20 mouse cellular contexts compared by ENCODE assay signal in genomic region chr3:52999016-52999744, GRCm38 (mm10). TPM values are rescaled to one million over a fixed set of nuclear protein-coding genes. Genes with fewer than 3 reads are reported as not detected.
DNase-seq lines count a peak whose midpoint lies in the region; ATAC-seq and TF ChIP-seq lines count a peak whose summit lies in the region.
"Had no signal": no experiment of that assay in that cellular context is flagged by ENCODE, and none has a peak within 500 bp of the region (broad histone marks: within the 10 kb centered on the region; RNA-seq: fewer than 3 reads in every experiment).

No protein-coding gene starts in this region.

- no peak for TF ChIP-seq CTCF in liver, adult 2 months (IDR thresholded peaks at IDR 0.05; ENCODE audit: low read depth, low read length)

- H3K9me3 ChIP-seq in liver, embryonic 11.5 days (ENCODE audit: control insufficient read depth, low read length), result no peaks in the 10 kb centered on the region
- H3K9me3 ChIP-seq in intestine, embryonic 16.5 days (ENCODE audit: control insufficient read depth, low read length), result no peaks in the 10 kb centered on the region
- H3K9me3 ChIP-seq: embryonic facial prominence, embryonic 10.5 days; limb, embryonic 12.5 days had no signal

- no peak overlapping the region for H3K4me3 ChIP-seq in liver, adult 2 months (ENCODE audit: insufficient read depth, low read depth, low read length)
- H3K4me3 ChIP-seq in liver, embryonic 11.5 days (ENCODE audit: low read depth, low read length), result no peak overlapping the region
- H3K4me3 ChIP-seq in intestine, embryonic 16.5 days (ENCODE audit: low read length), result no peak overlapping the region
- H3K4me3 ChIP-seq: embryonic facial prominence, embryonic 10.5 days; limb, embryonic 12.5 days had no signal

- H3K27me3 ChIP-seq in liver, adult 2 months (ENCODE audit: control insufficient read depth, insufficient read depth, low read length), result no peaks in the 10 kb centered on the region
- no peaks in the 10 kb centered on the region for H3K27me3 ChIP-seq in liver, embryonic 11.5 days (replicated peaks; ENCODE audit: control insufficient read depth, insufficient read depth, low read length)
- H3K27me3 ChIP-seq in intestine, embryonic 16.5 days (replicated peaks; ENCODE audit: control insufficient read depth, insufficient read depth, low read length), result no peaks in the 10 kb centered on the region
- H3K27me3 ChIP-seq: limb, embryonic 12.5 days; Patski had no signal

- no peaks in the 10 kb centered on the region for H3K79me2 ChIP-seq in liver, adult 2 months (ENCODE audit: control insufficient read depth, insufficient read depth, low read length)

- DNase-seq in embryo, embryonic 11 days, result peak; percentile 14
- no peak for DNase-seq in embryo, embryonic 10 days (ENCODE audit: low spot score)
- DNase-seq in liver, adult 2 months (ENCODE audit: extremely low read depth, low read depth, low spot score), result peak; percentile 15
- no peak for DNase-seq in liver, embryonic 11.5 days (ENCODE audit: low spot score)
- peak; percentile 16 to 64 for DNase-seq in kidney, postnatal 25 days
- peak; percentile 23 for DNase-seq in lung, postnatal 36 days
- DNase-seq in left cerebral cortex, postnatal 14 days (ENCODE audit: low spot score in 2 of 2), result no peak
- DNase-seq: cerebellum, postnatal 10 days; heart, adult 18-20 months; right cerebral cortex, postnatal 4 days had no signal

- H3K27ac ChIP-seq in liver, adult 2 months (replicated peaks; ENCODE audit: insufficient read depth, low read depth, low read length), result no peak overlapping the region
- H3K27ac ChIP-seq in liver, embryonic 11.5 days (ENCODE audit: low read depth, low read length), result no peak overlapping the region
- H3K27ac ChIP-seq in intestine, embryonic 16.5 days (ENCODE audit: low read length), result no peak overlapping the region
- H3K27ac ChIP-seq: embryonic facial prominence, embryonic 10.5 days; limb, embryonic 12.5 days; liver, embryonic 14.5 days; macrophage; stomach, postnatal 0 days had no signal

- intact Hi-C loops in left cerebral cortex, postnatal 14 days (cut with DNase I), result no loop called here

- no peaks in the 10 kb centered on the region for H3K4me1 ChIP-seq in liver, adult 2 months (ENCODE audit: control insufficient read depth, insufficient read depth, low read length)
- no peaks in the 10 kb centered on the region for H3K4me1 ChIP-seq in liver, embryonic 11.5 days (replicated peaks; ENCODE audit: control insufficient read depth, insufficient read depth, low read length)
- no peaks in the 10 kb centered on the region for H3K4me1 ChIP-seq in intestine, embryonic 16.5 days (ENCODE audit: control insufficient read depth, insufficient read depth, low read length)
- H3K4me1 ChIP-seq: embryonic facial prominence, embryonic 10.5 days had no signal

- H3K9ac ChIP-seq in liver, adult 2 months (ENCODE audit: low read depth, low read length), result no peak overlapping the region
- H3K9ac ChIP-seq in liver, embryonic 11.5 days (ENCODE audit: low read depth, low read length), result no peak overlapping the region
- no peak overlapping the region for H3K9ac ChIP-seq in intestine, embryonic 16.5 days (ENCODE audit: low read depth, low read length)
- H3K9ac ChIP-seq: limb, embryonic 12.5 days; liver, embryonic 14.5 days had no signal

- H3K4me2 ChIP-seq in liver, embryonic 11.5 days, result no peak overlapping the region
- no peak overlapping the region for H3K4me2 ChIP-seq in intestine, embryonic 16.5 days (ENCODE audit: low read depth, low read length)
- H3K4me2 ChIP-seq: limb, embryonic 12.5 days; midbrain, embryonic 11.5 days had no signal

- 79% methylated on average over 15 of the region's 15 CpGs for WGBS in liver, adult 2 months
- 76% methylated on average over 15 of the region's 15 CpGs for WGBS in liver, embryonic 11.5 days
- WGBS in intestine, embryonic 16.5 days, result 70% methylated on average over 15 of the region's 15 CpGs

- H3K36me3 ChIP-seq in liver, adult 2 months (ENCODE audit: control insufficient read depth, insufficient read depth, low read length), result peaks cover 29% of the 10 kb centered on the region; the same call in 1 of the 2 replicates
- peaks cover 3% of the 10 kb centered on the region; the same call in 1 of the 2 replicates for H3K36me3 ChIP-seq in liver, embryonic 11.5 days (ENCODE audit: control insufficient read depth, insufficient read depth, low read length)
- H3K36me3 ChIP-seq in intestine, embryonic 16.5 days (ENCODE audit: control insufficient read depth, insufficient read depth, low read length), result no peaks in the 10 kb centered on the region; the same call in 1 of the 2 replicates

- no peak for ATAC-seq in liver, embryonic 11.5 days (replicated peaks; ENCODE audit: low FRiP score)
- no peak for ATAC-seq in intestine, embryonic 16.5 days
- ATAC-seq: CD4-positive, CD25-positive, alpha-beta regulatory T cell, adult 4 months; Patski had no signal

- TF ChIP-seq POLR2A in liver, adult 2 months (IDR thresholded peaks at IDR 0.05; ENCODE audit: extremely low read depth, insufficient read depth, low read length), result no peak

RNA-seq across cellular contexts. Expression of gene Cog6, which starts 17.9 kb away (rescaled TPM):
- total RNA-seq in liver, adult 2 months (2014; rRNA removed), result 19.1 and 20.0 TPM in 2 replicates
- 10.8 and 12.0 TPM in 2 replicates for polyA plus RNA-seq in liver, adult 2 months (2012; rRNA removed)
- 28.7 and 34.3 TPM in 2 replicates for polyA plus RNA-seq in liver, embryonic 11.5 days (2014; fragmentation: Nextera tagmentation; extraction: Ambion mirVana)
- polyA plus RNA-seq in intestine, embryonic 16.5 days (2015; fragmentation: Nextera tagmentation; extraction: Ambion mirVana), result 37.5 and 40.4 TPM in 2 replicates
- total RNA-seq in left cerebral cortex, postnatal 14 days (2021), result 10 to 100 TPM; 32.8 to 36.3 TPM

RNA-seq across cellular contexts. Expression of gene Lhfp, which starts 42.1 kb away (rescaled TPM):
- 10.6 and 14.3 TPM in 2 replicates for total RNA-seq in liver, adult 2 months (2014; rRNA removed)
- 14.2 and 15.3 TPM in 2 replicates for polyA plus RNA-seq in liver, adult 2 months (2012; rRNA removed)
- 12.9 and 13.1 TPM in 2 replicates for polyA plus RNA-seq in liver, embryonic 11.5 days (2014; fragmentation: Nextera tagmentation; extraction: Ambion mirVana)
- 39.3 and 39.6 TPM in 2 replicates for polyA plus RNA-seq in intestine, embryonic 16.5 days (2015; fragmentation: Nextera tagmentation; extraction: Ambion mirVana)
- total RNA-seq in left cerebral cortex, postnatal 14 days (2021), result 10 to 100 TPM; 30.2 to 37.0 TPM
- total RNA-seq: hematopoietic stem cell, adult 5-6 weeks had no signal

Comparison
In these comparisons a context has a peak if more than half of its experiments do, and no peak if none do; other contexts are left out.
1. DNase-seq: peak in embryo, embryonic 11 days (single experiment), liver, adult 2 months (single experiment), kidney, postnatal 25 days (2 of 2) and lung, postnatal 36 days (single experiment); none in embryo, embryonic 10 days (single experiment), liver, embryonic 11.5 days (single experiment) and left cerebral cortex, postnatal 14 days (0 of 2).